Mouse (Mus musculus) stomach, postnatal 0 days (tissue): ENCODE measurements around the gene Fen1. TPM values are rescaled to one million over a fixed set of nuclear protein-coding genes. Genes with fewer than 3 reads are reported as not detected.

Experiments used
- ATAC-seq: fragments of 200-750 bp; cut with Nextera tagmentation; 2 replicates; pipeline ENCODE4 v1.8.0; 2017; ENCODE audit not compliant: low FRiP score, low TSS enrichment
- DNase-seq: peaks from one replicate; pipeline ENCODE4 v3.0.0-alpha.2; 2016; ENCODE audit warnings: low spot score
- H3K27ac ChIP-seq: fragments of 300-500 bp; sonication (generic); replicated peaks from 2 replicates; pipeline ENCODE4 v1.5.1; 2014; ENCODE audit warnings: mild to moderate bottlenecking, control low read depth
- H3K27me3 ChIP-seq: fragments of 300-500 bp; sonication (generic); 2 replicates; pipeline ENCODE4 v1.6.1; 2014; ENCODE audit warnings: low read length; ENCODE audit not compliant: control insufficient read depth, insufficient read depth
- H3K36me3 ChIP-seq: fragments of 300-500 bp; sonication (generic); 2 replicates; pipeline ENCODE4 v1.6.1; 2014; ENCODE audit warnings: low read length, mixed read lengths; ENCODE audit not compliant: control insufficient read depth, insufficient read depth
- H3K4me1 ChIP-seq: fragments of 300-500 bp; sonication (generic); replicated peaks from 2 replicates; pipeline ENCODE4 v1.6.1; 2014; ENCODE audit warnings: antibody characterized with exemption; ENCODE audit not compliant: control insufficient read depth, insufficient read depth
- H3K4me2 ChIP-seq: fragments of 300-500 bp; sonication (generic); replicated peaks from 2 replicates; pipeline ENCODE4 v1.6.1; 2014; ENCODE audit warnings: low read depth, mild to moderate bottlenecking, control low read depth, moderate library complexity
- H3K4me3 ChIP-seq: fragments of 300-500 bp; sonication (generic); 2 replicates; pipeline ENCODE4 v1.5.1; 2014; ENCODE audit warnings: low read depth, low read length, control low read depth
- H3K9ac ChIP-seq: fragments of 300-500 bp; sonication (generic); 2 replicates; pipeline ENCODE4 v1.6.1; 2014; ENCODE audit warnings: mild to moderate bottlenecking, low read length, control low read depth, mixed read lengths
- H3K9me3 ChIP-seq: fragments of 300-500 bp; sonication (generic); 2 replicates; pipeline ENCODE4 v1.6.1; 2016; ENCODE audit warnings: low read length; ENCODE audit not compliant: control insufficient read depth
- CTCF ChIP-seq: IDR thresholded peaks from 2 replicates; pipeline ENCODE4 v1.5.1; 2016; ENCODE audit warnings: antibody characterized with exemption, low read depth, mild to moderate bottlenecking, moderate library complexity
- EP300 ChIP-seq: optimal IDR thresholded peaks from 2 replicates; pipeline ENCODE3; 2016; ENCODE audit warnings: antibody characterized with exemption
- WGBS: fragments of 180-500 bp; shearing (Covaris S2); extraction: QIAGEN DNeasy Blood & Tissue Kit; methylation state at CpG from one replicate; pipeline ENCODE4 v1.1.7; 2014; 5-methylcytosine and 5-hydroxymethylcytosine counted together
- polyA plus RNA-seq: library from polyadenylated mRNA; unstranded; fragments of >200 nt; fragmentation: Nextera tagmentation; extraction: Ambion mirVana; gene quantifications from 2 replicates; pipeline ENCODE4 v1.2.1, GENCODE M21; 2015

Gene Fen1
- 27.8 and 29.2 TPM in 2 replicates for polyA plus RNA-seq

DNA sequence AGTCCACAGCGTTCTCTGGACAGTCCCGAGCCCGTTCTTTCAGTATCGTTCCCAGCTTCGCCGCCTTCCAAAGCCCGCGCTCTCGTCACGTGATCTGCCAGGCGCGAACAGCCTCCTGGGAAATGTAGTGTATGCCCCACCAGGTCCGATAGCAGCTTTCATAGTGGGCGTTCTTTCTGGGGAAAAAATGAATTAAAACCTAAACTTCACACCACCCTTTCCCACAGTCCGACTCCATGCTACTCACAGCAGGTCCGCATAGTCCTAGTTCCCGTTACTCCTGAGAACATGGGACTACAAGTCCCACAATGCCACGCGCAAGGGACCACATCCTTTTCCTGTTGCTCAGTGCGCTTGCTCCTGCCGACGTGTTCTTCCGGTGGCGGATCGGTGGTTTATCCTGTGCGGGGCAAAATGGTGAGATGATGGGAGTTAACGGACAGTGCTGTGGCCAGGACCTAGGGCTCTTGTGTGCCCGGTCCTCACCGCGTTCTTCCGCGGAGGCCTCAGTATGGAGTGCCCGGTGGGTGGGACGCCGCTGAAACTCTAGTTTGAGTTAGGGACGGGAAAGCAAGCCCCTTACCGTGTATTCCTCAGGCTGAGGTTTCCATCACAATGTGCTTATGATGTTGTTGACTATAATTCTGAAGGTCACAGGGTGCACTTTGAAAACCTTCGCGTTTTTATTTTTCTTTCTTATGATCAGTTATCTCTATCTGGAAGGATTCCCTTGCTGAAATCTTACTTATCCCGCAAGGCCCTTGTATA lies at the start of gene Fen1, which contains the start of gene Tmem258:
Fen1 (minus strand) TSS at position 322 of the 768 bp plus-strand sequence.
Tmem258 (plus strand) TSS at position 167 of the 768 bp plus-strand sequence.
- Histone ChIP-seq H3K27me3 (no peaks in the 10 kb centered on the region), H3K4me1 (no peaks in the 10 kb centered on the region), H3K27ac (peak within 1 kb of the TSS; percentile 88), H3K9me3 (no peaks in the 10 kb centered on the region), H3K4me2 (peak within 1 kb of the TSS; percentile 87), H3K36me3 (peaks cover 14% of the 10 kb centered on the region), H3K4me3 (peak within 1 kb of the TSS; percentile 84), H3K9ac (peak within 1 kb of the TSS; percentile 85)
- WGBS: under 1% methylated on average over 40 of the region's 40 CpGs
- ATAC-seq (peak; percentile 88), DNase-seq (peak; percentile 90)
- TF ChIP-seq CTCF (no peak), EP300 (no peak)

DNA sequence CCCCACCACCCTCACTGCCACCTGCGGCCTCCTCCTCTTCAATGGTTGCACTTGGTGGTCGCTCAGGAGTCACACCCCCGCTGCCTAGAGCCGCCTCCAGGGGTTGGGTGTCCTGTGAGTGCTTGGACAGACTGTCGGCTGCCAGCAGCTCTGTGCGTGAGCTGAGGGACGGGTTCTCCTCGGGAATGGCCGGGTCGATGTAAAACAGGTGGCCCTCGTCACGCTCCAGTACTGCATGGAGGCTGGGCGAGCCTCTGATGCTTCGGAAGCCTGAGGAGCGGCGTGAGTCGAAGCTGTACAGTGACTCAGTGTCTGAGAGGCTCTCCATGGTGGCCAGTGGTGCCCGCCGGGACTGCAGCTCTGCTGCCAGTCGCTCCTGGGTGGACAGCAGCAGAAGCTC lies 44.2 kb upstream of the Fen1 start:
- no peak for DNase-seq

DNA sequence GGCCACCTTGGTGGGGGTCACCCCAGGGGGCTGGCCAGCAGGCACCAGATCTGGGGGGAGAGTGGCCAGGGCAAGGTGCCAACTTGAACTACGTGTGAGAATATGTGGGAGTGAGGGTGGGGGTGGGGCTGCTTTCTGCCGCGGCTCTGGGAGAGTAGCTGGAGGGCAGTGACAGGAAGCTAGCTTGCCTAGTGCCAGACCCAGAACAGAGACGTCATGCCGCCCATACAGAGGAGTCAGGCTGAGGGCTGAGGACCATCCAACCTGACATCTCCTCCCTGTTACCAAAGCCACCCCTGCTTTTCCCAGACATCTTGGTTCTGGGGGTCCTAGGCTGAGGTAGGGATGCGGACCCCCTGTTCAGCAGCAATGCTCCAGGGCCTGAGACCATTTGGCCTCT lies 43.2 kb upstream of the Fen1 start:
- WGBS: 42% methylated on average over 6 of the region's 6 CpGs
- no peak overlapping the region for H3K4me3 ChIP-seq
- ATAC-seq (no peak), DNase-seq (no peak)
- TF ChIP-seq CTCF (no peak), EP300 (no peak)
- no peaks in the 10 kb centered on the region for H3K9me3 ChIP-seq
- no peaks in the 10 kb centered on the region for H3K27me3 ChIP-seq
- no peaks in the 10 kb centered on the region for H3K36me3 ChIP-seq
- H3K9ac ChIP-seq: no peak overlapping the region
- no peak overlapping the region for H3K27ac ChIP-seq
- H3K4me1 ChIP-seq: no peaks in the 10 kb centered on the region
- H3K4me2 ChIP-seq: no peak overlapping the region

More for the DNA sequence above, 44.2 kb upstream of the Fen1 start:
- TF ChIP-seq CTCF: no peak
- TF ChIP-seq EP300: no peak
- Histone ChIP-seq H3K4me2 (no peak overlapping the region), H3K27ac (no peak overlapping the region), H3K4me3 (no peak overlapping the region), H3K9me3 (no peaks in the 10 kb centered on the region), H3K4me1 (no peaks in the 10 kb centered on the region), H3K36me3 (no peaks in the 10 kb centered on the region), H3K9ac (no peak overlapping the region), H3K27me3 (no peaks in the 10 kb centered on the region)
- WGBS: 39% methylated on average over 20 of the region's 20 CpGs
- peak; percentile 33; the same call in 1 of the 2 replicates for ATAC-seq

DNA sequence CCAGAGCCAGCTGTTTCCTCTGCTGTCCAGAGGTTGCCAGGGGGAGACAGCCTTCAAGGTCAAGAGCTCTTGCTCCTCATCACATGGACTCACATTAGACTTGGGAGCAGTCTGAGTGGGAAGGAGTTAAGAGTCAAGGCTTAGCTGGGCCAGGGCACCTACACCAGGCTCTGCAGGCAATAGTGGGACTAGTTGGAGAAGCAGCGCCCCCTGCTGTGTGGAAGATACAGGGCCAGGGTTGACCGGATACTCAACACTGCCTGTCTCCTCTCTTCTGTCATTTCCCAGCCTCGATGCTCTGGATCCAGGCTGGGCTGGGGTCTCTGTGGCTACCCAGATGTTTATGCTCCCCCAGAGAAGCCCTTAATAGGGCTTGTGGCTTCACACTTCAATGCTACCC lies 40.2 kb upstream of the Fen1 start:
- ATAC-seq (peak; percentile 49; the same call in 1 of the 2 replicates), DNase-seq (peak; percentile 86)
- Histone ChIP-seq H3K4me2 (no peak overlapping the region), H3K9ac (no peak overlapping the region), H3K27ac (no peak overlapping the region), H3K36me3 (no peaks in the 10 kb centered on the region), H3K4me1 (no peaks in the 10 kb centered on the region), H3K9me3 (no peaks in the 10 kb centered on the region), H3K4me3 (no peak overlapping the region), H3K27me3 (no peaks in the 10 kb centered on the region)
- peak; percentile 81 for TF ChIP-seq CTCF
- TF ChIP-seq EP300: no peak
- WGBS: 18% methylated on average over 3 of the region's 3 CpGs

DNA sequence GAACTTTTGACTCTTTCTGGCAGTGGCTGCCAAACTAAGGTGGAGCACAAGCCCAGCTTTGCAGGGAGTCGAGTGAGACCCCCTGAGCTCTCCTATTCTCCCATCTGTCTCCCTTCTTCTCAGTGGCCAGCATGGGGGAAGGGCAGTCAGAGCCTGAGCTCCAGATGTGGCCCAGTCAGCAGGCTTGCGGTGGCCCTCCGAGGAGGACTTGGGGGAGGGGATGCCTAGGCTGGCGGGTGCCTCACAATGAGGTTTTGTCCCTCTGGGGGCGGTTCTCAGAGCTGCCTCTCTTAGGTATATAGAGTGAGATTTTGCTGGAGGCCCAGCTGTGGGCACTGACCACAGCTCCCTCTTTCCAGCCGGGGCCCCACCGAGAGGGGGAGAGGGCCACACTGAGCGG lies 38.9 kb upstream of the Fen1 start:
- no peaks in the 10 kb centered on the region for H3K4me1 ChIP-seq
- H3K36me3 ChIP-seq: no peaks in the 10 kb centered on the region
- no peaks in the 10 kb centered on the region for H3K9me3 ChIP-seq
- H3K9ac ChIP-seq: no peak overlapping the region
- no peak overlapping the region for H3K4me3 ChIP-seq
- WGBS: 30% methylated on average over 8 of the region's 8 CpGs
- DNase-seq (no peak), ATAC-seq (no peak)
- H3K4me2 ChIP-seq: no peak overlapping the region
- no peaks in the 10 kb centered on the region for H3K27me3 ChIP-seq
- H3K27ac ChIP-seq: no peak overlapping the region
- TF ChIP-seq EP300: no peak
- no peak for TF ChIP-seq CTCF

DNA sequence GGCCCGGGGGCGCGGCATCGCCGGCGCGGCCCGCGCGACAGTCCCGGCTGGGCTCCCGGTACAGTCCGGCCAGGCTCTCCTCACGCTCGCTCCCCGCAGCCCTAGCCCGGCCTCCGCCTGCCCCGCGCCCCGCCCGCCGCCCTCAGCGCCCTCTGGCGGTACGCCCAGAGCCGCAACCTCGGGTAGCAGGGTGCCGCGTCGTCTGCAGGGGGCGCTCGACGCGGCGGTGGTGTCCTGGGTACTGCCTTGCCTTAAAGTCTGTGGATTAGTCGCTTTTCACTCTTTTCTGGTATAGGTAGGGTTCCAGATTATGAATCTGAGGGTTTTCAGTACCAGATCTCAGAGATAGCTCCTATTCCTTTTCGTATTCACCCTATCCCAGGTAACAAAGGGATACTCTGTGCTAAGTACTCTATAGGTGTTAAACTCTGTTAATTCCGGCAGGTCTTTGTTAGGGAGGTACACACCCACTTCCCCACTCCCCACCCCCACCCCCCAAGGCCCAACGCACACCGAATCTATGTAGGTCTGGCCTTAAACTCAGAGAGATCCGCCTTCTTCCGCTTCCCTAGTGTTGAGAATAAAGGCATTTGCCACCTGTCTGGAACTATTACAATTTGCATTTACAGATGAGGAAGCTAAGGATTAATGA lies 36.8 kb upstream of the Fen1 start, which contains the start of gene Myrf:
Myrf (minus strand) TSS at position 95 of the 652 bp plus-strand sequence.
- Histone ChIP-seq H3K27ac (peak within 1 kb of the TSS; percentile 50), H3K4me1 (no peaks in the 10 kb centered on the region), H3K9ac (peak within 1 kb of the TSS; percentile 66), H3K36me3 (no peaks in the 10 kb centered on the region), H3K27me3 (no peaks in the 10 kb centered on the region), H3K4me2 (peak within 1 kb of the TSS; percentile 74), H3K9me3 (no peaks in the 10 kb centered on the region), H3K4me3 (peak within 1 kb of the TSS; percentile 48)
- 8% methylated on average over 32 of the region's 43 CpGs for WGBS
- DNase-seq: peak; percentile 93
- peak; percentile 83 for ATAC-seq
- TF ChIP-seq CTCF: peak; percentile 95
- no peak for TF ChIP-seq EP300
